Mouse (Mus musculus) CD4-positive, CD25-positive, alpha-beta regulatory T cell, adult 4 months (primary cell): ENCODE data around the gene Lrrc4. TPM values are rescaled to one million over a fixed set of nuclear protein-coding genes. Genes with fewer than 3 reads are reported as not detected.

Source experiments
- polyA plus RNA-seq, 2 experiments: library from polyadenylated mRNA; unstranded; fragments of 100-300 nt; shearing (Covaris generic); gene quantifications; one replicate each; pipeline ENCODE4 v1.2.1; 2017

The Lrrc4 gene
- polyA plus RNA-seq, 2 experiments from 2014 or later, result 0.16 to 0.51 TPM

Other genes starting within 250 kb of the Lrrc4 start
- not detected for gene Lep, start 228.5 kb upstream of the Lrrc4 start, polyA plus RNA-seq